In genomic region chr11:70208778-70209388, GRCm38 (mm10) we compare ENCODE assay signal across 16 mouse cellular contexts. TPM values are rescaled to one million over a fixed set of nuclear protein-coding genes. Genes with fewer than 3 reads are reported as not detected.
"Had no signal": no experiment of that assay in that cellular context is flagged by ENCODE, and none has a peak within 500 bp of the region (broad histone marks: within the 10 kb centered on the region; RNA-seq: fewer than 3 reads in every experiment).

No protein-coding gene starts in this region.

- H3K9ac ChIP-seq: limb, embryonic 12.5 days; liver, embryonic 14.5 days; lung, embryonic 15.5 days; midbrain, embryonic 15.5 days; neural tube, embryonic 12.5 days had no signal

- H3K27ac ChIP-seq: kidney, postnatal 0 days; limb, embryonic 12.5 days; liver, embryonic 14.5 days; lung, embryonic 15.5 days; midbrain, embryonic 10.5 days; midbrain, embryonic 15.5 days; neural tube, embryonic 12.5 days had no signal

- H3K4me3 ChIP-seq: limb, embryonic 12.5 days; lung, embryonic 15.5 days; midbrain, embryonic 10.5 days; midbrain, embryonic 15.5 days; neural tube, embryonic 12.5 days had no signal

- DNase-seq: kidney, adult 11 months; layer of hippocampus, adult 9-11 months; liver; right cerebral cortex, postnatal 14 days; thymus, adult 18-20 months; thymus, postnatal 14 days had no signal

- H3K4me2 ChIP-seq: limb, embryonic 12.5 days; lung, embryonic 15.5 days; midbrain, embryonic 15.5 days; neural tube, embryonic 12.5 days had no signal

- ATAC-seq: midbrain, embryonic 15.5 days had no signal

- H3K36me3 ChIP-seq: limb, embryonic 12.5 days; lung, embryonic 15.5 days; midbrain, embryonic 10.5 days; midbrain, embryonic 15.5 days; neural tube, embryonic 12.5 days had no signal

- H3K9me3 ChIP-seq: limb, embryonic 12.5 days; lung, embryonic 15.5 days; midbrain, embryonic 10.5 days; midbrain, embryonic 15.5 days; neural tube, embryonic 12.5 days had no signal

RNA-seq across cellular contexts. Expression of gene Slc16a11, which starts 3.7 kb away (rescaled TPM):
- total RNA-seq: megakaryocyte progenitor cell, adult 5-6 weeks; monocyte, adult 5-6 weeks had no signal

RNA-seq across cellular contexts. Expression of gene Bcl6b, which starts 20.7 kb away (rescaled TPM):
- total RNA-seq: megakaryocyte progenitor cell, adult 5-6 weeks; monocyte, adult 5-6 weeks; neutrophil, adult 5-6 weeks had no signal

RNA-seq across cellular contexts. Expression of gene Gm21988, which starts 30.7 kb away (rescaled TPM):
- total RNA-seq: monocyte, adult 5-6 weeks had no signal
